Mouse (Mus musculus): ENCODE measurements around the gene Wwc1.

Gene Wwc1

GRCm38 (mm10) chr11:35977796-35978195 lies 2.5 kb downstream of the Wwc1 start:
- ChIA-PET POLR2A (interaction anchor here in 3 of 4 experiments (0.5 to 3.1 kb wide), 7 partner anchors 8 to 133 kb away, joined by 3 to 23 read pairs (median 7); no protein-coding TSS in a partner anchor), CTCF (interaction anchor here in 2 of 4 experiments (0.6 to 2.5 kb wide), 4 partner anchors 23 to 1130 kb away, joined by 3 to 12 read pairs (median 3); no protein-coding TSS in a partner anchor)

GRCm38 (mm10) chr11:35977096-35977495 lies 3.2 kb downstream of the Wwc1 start:
- ChIA-PET CTCF (interaction anchor here in 1 of 4 experiments (0.6 to 2.5 kb wide), 3 partner anchors 24 to 125 kb away, joined by 3 to 12 read pairs (median 3); no protein-coding TSS in a partner anchor), POLR2A (interaction anchor here (0.5 to 3.1 kb wide), 17 partner anchors 8 to 277 kb away, joined by 3 to 23 read pairs (median 5); no protein-coding TSS in a partner anchor)

- ChIA-PET POLR2A (interaction anchor here (0.7 to 4.0 kb wide), 19 partner anchors 9 to 277 kb away, joined by 3 to 14 read pairs (median 4); no protein-coding TSS in a partner anchor), CTCF (interaction anchor here in 3 of 4 experiments (0.6 to 2.5 kb wide), 5 partner anchors 9 to 1747 kb away, joined by 3 to 12 read pairs (median 3); no protein-coding TSS in a partner anchor)
Observed at GRCm38 (mm10) chr11:35976482-35976881, 3.8 kb downstream of the Wwc1 start.

- POLR2A ChIA-PET = interaction anchor here (0.5 to 4.0 kb wide), 15 partner anchors 9 to 136 kb away, joined by 3 to 14 read pairs (median 4); no protein-coding TSS in a partner anchor
- CTCF ChIA-PET = interaction anchor here in 2 of 4 experiments (2.0 to 2.3 kb wide), 2 partner anchors 26 kb away, joined by 6 to 8 read pairs; no protein-coding TSS in a partner anchor
Observed at GRCm38 (mm10) chr11:35974632-35975450, 5.5 kb downstream of the Wwc1 start.

GRCm38 (mm10) chr11:35973135-35973534 lies 7.2 kb downstream of the Wwc1 start:
- ChIA-PET POLR2A (interaction anchor here in 2 of 4 experiments (0.8 to 4.0 kb wide), 9 partner anchors 9 to 80 kb away, joined by 3 to 14 read pairs (median 5); no protein-coding TSS in a partner anchor), CTCF (interaction anchor here in 1 of 4 experiments (2.3 kb wide), 1 partner anchor 28 kb away, joined by 6 read pairs; no protein-coding TSS in a partner anchor)

GRCm38 (mm10) chr11:35972270-35972931 lies 7.9 kb downstream of the Wwc1 start:
- ChIA-PET CTCF (interaction anchor here in 3 of 4 experiments (0.5 to 2.3 kb wide), 3 partner anchors 29 to 128 kb away, joined by 3 to 6 read pairs (median 5); no protein-coding TSS in a partner anchor), POLR2A (interaction anchor here in 3 of 4 experiments (0.9 to 4.1 kb wide), 13 partner anchors 7 to 79 kb away, joined by 3 to 21 read pairs (median 5); partner anchors contain the start of gene Wwc1 (in 1 of the 3))

- ChIA-PET POLR2A (interaction anchor here in 3 of 4 experiments (1.0 to 4.1 kb wide), 10 partner anchors 8 to 37 kb away, joined by 3 to 21 read pairs (median 6); partner anchors contain the start of gene Wwc1 (in 1 of the 3)), CTCF (interaction anchor here in 1 of 4 experiments (0.5 kb wide), 1 partner anchor 32 kb away, joined by 3 read pairs; no protein-coding TSS in a partner anchor)
Observed at GRCm38 (mm10) chr11:35970806-35971705, 9.3 kb downstream of the Wwc1 start.

GRCm38 (mm10) chr11:35968291-35968690 lies 12.0 kb downstream of the Wwc1 start:
- POLR2A ChIA-PET = interaction anchor here in 1 of 4 experiments (0.9 to 4.1 kb wide), 3 partner anchors 11 to 32 kb away, joined by 4 to 21 read pairs (median 7); partner anchors contain the start of gene Wwc1
- CTCF ChIA-PET = no interaction called here

- ChIA-PET POLR2A (interaction anchor here in 3 of 4 experiments (1.2 to 2.5 kb wide), 8 partner anchors 9 to 17 kb away, joined by 4 to 10 read pairs (median 6); partner anchors contain the start of gene Wwc1 (in 1 of the 3)), CTCF (interaction anchor here in 1 of 4 experiments (0.6 kb wide), 1 partner anchor 22 kb away, joined by 3 read pairs; no protein-coding TSS in a partner anchor)
Observed at GRCm38 (mm10) chr11:35963981-35964549, 16.3 kb downstream of the Wwc1 start.

- POLR2A ChIA-PET = interaction anchor here in 3 of 4 experiments (0.7 to 2.7 kb wide), 7 partner anchors 8 to 25 kb away, joined by 3 to 9 read pairs (median 6); no protein-coding TSS in a partner anchor
- CTCF ChIA-PET = interaction anchor here in 2 of 4 experiments (0.6 kb wide), 2 partner anchors 22 to 43 kb away, joined by 3 read pairs; no protein-coding TSS in a partner anchor
Observed at GRCm38 (mm10) chr11:35963554-35963953, 16.8 kb downstream of the Wwc1 start.

- ChIA-PET POLR2A (interaction anchor here in 2 of 4 experiments (1.0 to 2.7 kb wide), 4 partner anchors 10 to 27 kb away, joined by 3 to 8 read pairs (median 4); no protein-coding TSS in a partner anchor), CTCF (interaction anchor here in 2 of 4 experiments (0.6 kb wide), 3 partner anchors 39 to 771 kb away, joined by 3 to 10 read pairs (median 3); partner anchors contain the start of gene Fbll1 (in 1 of the 2))
Observed at GRCm38 (mm10) chr11:35962431-35962830, 17.9 kb downstream of the Wwc1 start.

- ChIA-PET POLR2A (interaction anchor here in 2 of 4 experiments (0.8 to 1.9 kb wide), 10 partner anchors 9 to 67 kb away, joined by 3 to 7 read pairs (median 4); no protein-coding TSS in a partner anchor), CTCF (no interaction called here)
Observed at GRCm38 (mm10) chr11:35959270-35959669, 21.1 kb downstream of the Wwc1 start.

- POLR2A ChIA-PET = interaction anchor here (0.6 to 3.6 kb wide), 17 partner anchors 9 to 27 kb away, joined by 3 to 18 read pairs (median 7); partner anchors contain the start of gene Wwc1 (in 1 of the 4)
- CTCF ChIA-PET = interaction anchor here in 3 of 4 experiments (0.6 to 1.2 kb wide), 3 partner anchors 15 to 46 kb away, joined by 3 to 4 read pairs (median 3); no protein-coding TSS in a partner anchor
Observed at GRCm38 (mm10) chr11:35955572-35955971, 24.8 kb downstream of the Wwc1 start.

- ChIA-PET POLR2A (interaction anchor here in 2 of 4 experiments (0.5 to 3.2 kb wide), 4 partner anchors 8 to 30 kb away, joined by 3 to 18 read pairs (median 4); no protein-coding TSS in a partner anchor), CTCF (interaction anchor here in 1 of 4 experiments (1.2 kb wide), 1 partner anchor 23 kb away, joined by 3 read pairs; no protein-coding TSS in a partner anchor)
Observed at GRCm38 (mm10) chr11:35953179-35953578, 27.1 kb downstream of the Wwc1 start.

- CTCF ChIA-PET = no interaction called here
- POLR2A ChIA-PET = interaction anchor here in 3 of 4 experiments (0.7 to 1.9 kb wide), 5 partner anchors 17 to 182 kb away, joined by 3 to 4 read pairs (median 3); no protein-coding TSS in a partner anchor
Observed at GRCm38 (mm10) chr11:35951727-35952065, 28.6 kb downstream of the Wwc1 start.

- ChIA-PET POLR2A (interaction anchor here in 3 of 4 experiments (0.7 to 1.9 kb wide), 7 partner anchors 16 to 181 kb away, joined by 3 to 6 read pairs (median 3); no protein-coding TSS in a partner anchor), CTCF (no interaction called here)
Observed at GRCm38 (mm10) chr11:35951058-35951726, 29.1 kb downstream of the Wwc1 start.
